Mouse (Mus musculus) midbrain, embryonic 15.5 days (tissue): Measurements from ENCODE around the gene Gm18336. TPM values are rescaled to one million over a fixed set of nuclear protein-coding genes. Genes with fewer than 3 reads are reported as not detected.
"Not testable (repeated sequence)": the region's sequence is repeated elsewhere in the genome, so short reads cannot be mapped to it uniquely, and the experiment has no call there.

Experiments used
- ATAC-seq: fragments of 200-750 bp; cut with Nextera tagmentation; replicated peaks from 2 replicates; pipeline ENCODE4 v1.8.0; 2017; ENCODE audit warnings: moderate TSS enrichment
- H3K27ac ChIP-seq: fragments of 300-500 bp; sonication (generic); 2 replicates; pipeline ENCODE4 v1.5.1; 2015; ENCODE audit warnings: mild to moderate bottlenecking, inconsistent platforms
- H3K27me3 ChIP-seq: fragments of 300-500 bp; sonication (generic); replicated peaks from 2 replicates; pipeline ENCODE4 v1.6.1; 2015; ENCODE audit warnings: inconsistent platforms
- H3K36me3 ChIP-seq: fragments of 300-500 bp; sonication (generic); replicated peaks from 2 replicates; pipeline ENCODE4 v1.6.1; 2015; ENCODE audit warnings: inconsistent platforms
- H3K4me1 ChIP-seq: fragments of 300-500 bp; sonication (generic); 2 replicates; pipeline ENCODE4 v1.6.1; 2015; ENCODE audit warnings: inconsistent platforms
- H3K4me2 ChIP-seq: fragments of 300-500 bp; sonication (generic); 2 replicates; pipeline ENCODE4 v1.6.1; 2015; ENCODE audit warnings: inconsistent platforms, mild to moderate bottlenecking, moderate library complexity
- H3K4me3 ChIP-seq: fragments of 300-500 bp; sonication (generic); 2 replicates; pipeline ENCODE4 v1.5.1; 2015; ENCODE audit warnings: mild to moderate bottlenecking, inconsistent platforms
- H3K9ac ChIP-seq: fragments of 300-500 bp; sonication (generic); 2 replicates; pipeline ENCODE4 v1.6.1; 2015; ENCODE audit warnings: mild to moderate bottlenecking, inconsistent platforms
- H3K9me3 ChIP-seq: fragments of 300-500 bp; sonication (generic); 2 replicates; pipeline ENCODE4 v1.6.1; 2016; ENCODE audit warnings: inconsistent platforms
- WGBS: fragments of 180-500 bp; shearing (Covaris S2); methylation state at CpG from one replicate; pipeline ENCODE4 v1.1.7; 2015; ENCODE audit warnings: mixed read lengths; 5-methylcytosine and 5-hydroxymethylcytosine counted together
- polyA plus RNA-seq: library from polyadenylated mRNA; unstranded; fragments of >200 nt; fragmentation: Nextera tagmentation; extraction: Ambion mirVana; gene quantifications from 2 replicates; pipeline ENCODE4 v1.2.1, GENCODE M21; 2015

Gene Gm18336
- polyA plus RNA-seq, result not detected in 2 replicates

GRCm38 (mm10) chrX:73398636-73399035, at the start of gene Gm18336:
Gm18336 (minus strand) TSS chrX:73398736.
- not testable (repeated sequence) for H3K4me3 ChIP-seq, H3K36me3 ChIP-seq, H3K9ac ChIP-seq, H3K27ac ChIP-seq, H3K4me1 ChIP-seq, H3K9me3 ChIP-seq, H3K27me3 ChIP-seq, H3K4me2 ChIP-seq, ATAC-seq
- WGBS, result 65% methylated on average over 2 of the region's 2 CpGs

DNA sequence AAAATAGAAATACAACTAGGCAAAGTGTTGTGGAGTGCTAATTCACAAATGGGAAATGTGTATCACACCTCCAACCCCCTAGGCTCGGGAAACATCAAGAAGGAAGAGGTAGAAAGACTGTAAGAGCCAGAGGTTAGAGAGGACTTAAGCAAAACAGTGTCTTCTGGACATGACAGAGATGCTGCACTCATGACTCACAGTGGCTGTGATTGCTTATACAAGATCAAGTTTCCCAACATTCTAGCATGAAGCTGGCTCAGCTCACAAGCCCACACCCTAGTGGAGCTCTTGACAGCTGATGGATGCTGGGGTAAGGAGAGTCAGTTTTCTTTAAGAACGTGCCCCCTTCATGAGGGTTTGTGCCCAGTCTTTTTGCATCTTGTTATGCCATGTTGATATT, 42.9 kb upstream of the Gm18336 start:
- Histone ChIP-seq H3K27ac (no peak overlapping the region), H3K9ac (no peak overlapping the region), H3K4me1 (no peaks in the 10 kb centered on the region), H3K4me3 (no peak overlapping the region), H3K27me3 (no peaks in the 10 kb centered on the region), H3K9me3 (no peaks in the 10 kb centered on the region), H3K4me2 (no peak overlapping the region), H3K36me3 (0 out of 2 replicates have a peak, but pooled peaks cover 2% of the 10 kb centered on the region)
- WGBS, result 71% methylated on average over 2 of the region's 2 CpGs
- no peak for ATAC-seq

DNA sequence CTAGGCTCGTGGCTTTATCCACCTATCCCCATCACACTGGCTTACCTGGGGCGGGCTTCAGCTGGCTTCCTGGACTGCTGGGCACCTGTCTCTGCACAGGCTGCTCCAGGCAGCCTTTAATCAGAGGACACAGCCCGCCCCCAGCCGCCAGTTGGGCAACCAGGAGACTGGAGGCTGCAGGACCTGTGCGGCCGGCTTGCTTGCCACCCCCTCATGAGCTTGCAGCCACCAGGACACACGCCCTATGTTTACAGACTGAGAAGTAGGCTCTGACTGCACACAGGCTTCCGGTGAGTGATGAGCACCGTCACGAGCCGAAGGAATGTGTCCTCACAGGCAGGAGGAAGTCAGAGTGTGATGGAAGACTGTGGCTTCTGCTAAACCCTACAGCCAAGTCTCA, 36.7 kb upstream of the Gm18336 start, which contains the start of gene Trex2:
Gene Trex2 (minus strand): TSS at position 93 of the 400 bp plus-strand sequence.
- no peak within 1 kb of the TSS for H3K4me3 ChIP-seq
- no peaks in the 10 kb centered on the region for H3K27me3 ChIP-seq
- no peak within 1 kb of the TSS for H3K27ac ChIP-seq
- H3K4me1 ChIP-seq, result no peaks in the 10 kb centered on the region
- WGBS, result 85% methylated on average over 11 of the region's 11 CpGs
- no peak within 1 kb of the TSS for H3K9ac ChIP-seq
- no peak for ATAC-seq
- H3K9me3 ChIP-seq, result no peaks in the 10 kb centered on the region
- no peaks in the 10 kb centered on the region for H3K36me3 ChIP-seq
- H3K4me2 ChIP-seq, result no peak within 1 kb of the TSS

GRCm38 (mm10) chrX:73432850-73433249, 34.3 kb upstream of the Gm18336 start:
- Histone ChIP-seq H3K27me3 (no peaks in the 10 kb centered on the region), H3K4me3 (no peak overlapping the region), H3K4me2 (no peak overlapping the region), H3K9me3 (no peaks in the 10 kb centered on the region), H3K4me1 (no peaks in the 10 kb centered on the region), H3K9ac (no peak overlapping the region), H3K27ac (no peak overlapping the region), H3K36me3 (no peaks in the 10 kb centered on the region)
- no peak for ATAC-seq
- 68% methylated on average over 5 of the region's 5 CpGs for WGBS

DNA sequence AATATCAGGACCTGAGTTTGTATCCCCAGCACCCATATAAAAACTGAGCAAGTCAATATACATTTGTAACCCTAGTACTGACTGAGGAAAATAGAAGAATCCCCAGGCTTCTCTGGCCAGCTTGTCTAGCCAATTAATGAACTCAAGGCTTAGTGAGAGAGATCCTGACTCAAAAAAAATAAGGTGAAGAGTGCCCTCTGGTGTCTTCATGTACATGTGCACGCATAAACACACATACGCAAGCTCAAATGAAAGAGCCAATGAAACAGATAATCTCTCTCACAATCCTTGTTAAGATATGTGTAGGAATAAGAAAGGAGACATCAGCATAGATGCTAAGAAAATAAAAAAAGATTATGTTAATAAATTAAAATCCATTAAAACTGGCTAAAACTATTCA, 31.5 kb upstream of the Gm18336 start:
- no peak overlapping the region for H3K27ac ChIP-seq
- no peak overlapping the region for H3K9ac ChIP-seq
- no peaks in the 10 kb centered on the region for H3K36me3 ChIP-seq
- no peak overlapping the region for H3K4me3 ChIP-seq
- WGBS, result 76% methylated on average over 2 of the region's 2 CpGs
- H3K4me1 ChIP-seq, result no peaks in the 10 kb centered on the region
- no peaks in the 10 kb centered on the region for H3K9me3 ChIP-seq
- no peaks in the 10 kb centered on the region for H3K27me3 ChIP-seq
- ATAC-seq, result no peak
- no peak overlapping the region for H3K4me2 ChIP-seq

DNA sequence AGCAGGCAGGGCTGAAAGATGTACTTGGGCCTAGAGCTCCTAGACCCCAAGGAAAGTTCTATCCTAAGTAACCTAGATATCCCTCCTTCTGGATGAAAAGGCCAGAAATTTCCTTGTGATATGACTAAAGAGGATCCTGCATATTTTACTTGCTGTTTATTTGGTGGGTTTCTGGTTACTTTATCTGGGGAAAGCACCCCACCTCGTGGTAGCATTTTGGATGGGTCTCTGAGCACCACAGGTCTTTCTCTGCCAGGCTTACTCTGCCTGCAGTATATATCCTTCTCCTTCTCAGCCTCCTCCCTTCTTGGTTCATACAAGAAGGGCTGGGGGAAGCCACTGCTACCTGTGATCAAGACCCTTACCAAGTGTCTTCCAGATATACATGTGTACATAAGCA, 14.2 kb upstream of the Gm18336 start:
- Histone ChIP-seq H3K4me2 (no peak overlapping the region), H3K4me1 (no peaks in the 10 kb centered on the region), H3K9ac (no peak overlapping the region), H3K36me3 (no peaks in the 10 kb centered on the region), H3K27me3 (no peaks in the 10 kb centered on the region), H3K9me3 (no peaks in the 10 kb centered on the region), H3K4me3 (no peak overlapping the region), H3K27ac (no peak overlapping the region)
- 40% methylated on average over 1 of the region's 1 CpGs for WGBS
- ATAC-seq, result no peak

DNA sequence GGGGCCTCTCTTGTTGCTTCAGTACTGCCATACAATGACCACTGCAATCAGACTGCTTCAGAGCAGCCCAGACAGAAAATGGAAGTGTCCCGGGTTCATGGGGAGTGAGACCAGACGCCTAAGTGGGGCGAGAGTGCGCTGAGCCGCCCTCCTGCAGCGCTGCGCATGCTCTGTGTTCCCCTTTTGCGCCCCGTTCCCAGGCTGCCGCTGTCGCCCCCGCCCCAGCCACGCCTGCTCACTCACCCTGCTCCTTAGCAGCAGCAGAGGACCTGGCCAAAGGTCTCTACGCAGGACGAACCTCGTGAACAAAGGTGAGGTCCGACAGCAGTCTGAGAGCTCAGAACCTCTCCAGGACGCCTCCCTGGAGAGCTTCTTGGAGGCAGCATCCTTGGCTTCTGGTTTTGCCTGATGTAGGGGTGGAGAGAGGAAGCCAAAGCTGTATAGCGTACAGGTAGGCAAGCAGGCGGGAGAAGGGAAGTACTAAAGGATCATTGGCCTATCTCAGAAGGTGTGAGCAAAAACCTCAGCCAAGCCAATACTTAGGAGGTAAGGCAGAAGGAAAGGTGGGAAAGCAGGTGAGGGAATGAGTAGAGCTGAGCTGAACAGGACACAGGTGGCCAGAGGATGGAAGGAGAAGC, 12.5 kb upstream of the Gm18336 start, which contains the start of gene Zfp92:
Gene Zfp92 (plus strand): TSS at position 217 of the 638 bp plus-strand sequence.
- 0 out of 2 replicates have a peak, but pooled peaks have one; percentile 45 for ATAC-seq
- Histone ChIP-seq H3K36me3 (no peaks in the 10 kb centered on the region), H3K9ac (peak within 1 kb of the TSS; percentile 27), H3K4me3 (peak within 1 kb of the TSS; percentile 37), H3K9me3 (no peaks in the 10 kb centered on the region), H3K27ac (no peak within 1 kb of the TSS), H3K4me2 (peak within 1 kb of the TSS; percentile 49), H3K27me3 (no peaks in the 10 kb centered on the region), H3K4me1 (no peaks in the 10 kb centered on the region)
- WGBS, result 26% methylated on average over 20 of the region's 20 CpGs

- no peaks in the 10 kb centered on the region for H3K27me3 ChIP-seq
- no peak overlapping the region for H3K4me3 ChIP-seq
- no peak overlapping the region for H3K4me2 ChIP-seq
- no peaks in the 10 kb centered on the region for H3K36me3 ChIP-seq
- no peaks in the 10 kb centered on the region for H3K4me1 ChIP-seq
- WGBS, result 92% methylated on average over 12 of the region's 12 CpGs
- H3K27ac ChIP-seq, result no peak overlapping the region
- ATAC-seq, result no peak
- H3K9me3 ChIP-seq, result no peaks in the 10 kb centered on the region
- H3K9ac ChIP-seq, result no peak overlapping the region
These were observed 3.1 kb upstream of the Gm18336 start for GRCm38 (mm10) chrX:73401616-73402015.

GRCm38 (mm10) chrX:73400951-73401350, 2.4 kb upstream of the Gm18336 start:
- 80% methylated on average over 20 of the region's 20 CpGs for WGBS
- no peaks in the 10 kb centered on the region for H3K4me1 ChIP-seq
- no peak overlapping the region for H3K27ac ChIP-seq
- H3K36me3 ChIP-seq, result no peaks in the 10 kb centered on the region
- H3K9ac ChIP-seq, result no peak overlapping the region
- H3K4me3 ChIP-seq, result no peak overlapping the region
- H3K4me2 ChIP-seq, result no peak overlapping the region
- no peaks in the 10 kb centered on the region for H3K9me3 ChIP-seq
- no peaks in the 10 kb centered on the region for H3K27me3 ChIP-seq
- ATAC-seq, result no peak

DNA sequence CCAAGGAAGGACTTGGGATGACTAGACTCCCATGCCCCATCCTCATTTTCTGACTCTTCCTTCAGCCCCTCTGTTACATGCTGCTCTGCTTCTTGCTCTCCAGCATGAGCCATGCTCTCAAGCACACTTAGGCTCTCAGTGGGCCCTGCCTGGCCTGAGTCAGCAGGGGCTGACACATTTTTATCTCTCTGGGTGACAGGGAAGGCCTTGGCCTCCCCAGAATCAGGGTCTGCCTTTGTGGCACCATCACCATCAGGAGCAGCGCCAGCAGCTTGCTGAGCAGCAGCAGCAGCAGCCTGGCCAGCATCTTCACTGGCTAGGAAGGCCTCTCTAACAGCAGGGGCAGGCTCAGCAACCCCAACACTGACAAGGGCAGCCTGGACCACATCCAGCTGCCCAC, 2.1 kb downstream of the Gm18336 start:
- H3K4me3 ChIP-seq, result no peak overlapping the region
- 75% methylated on average over 1 of the region's 1 CpGs for WGBS
- no peaks in the 10 kb centered on the region for H3K27me3 ChIP-seq
- H3K4me2 ChIP-seq, result no peak overlapping the region
- H3K9me3 ChIP-seq, result no peaks in the 10 kb centered on the region
- no peak overlapping the region for H3K27ac ChIP-seq
- H3K9ac ChIP-seq, result no peak overlapping the region
- no peaks in the 10 kb centered on the region for H3K4me1 ChIP-seq
- no peak for ATAC-seq
- no peaks in the 10 kb centered on the region for H3K36me3 ChIP-seq

- no peaks in the 10 kb centered on the region for H3K36me3 ChIP-seq
- H3K4me1 ChIP-seq, result no peaks in the 10 kb centered on the region
- WGBS, result 80% methylated on average over 4 of the region's 4 CpGs
- no peak overlapping the region for H3K9ac ChIP-seq
- H3K4me3 ChIP-seq, result no peak overlapping the region
- ATAC-seq, result no peak
- H3K9me3 ChIP-seq, result no peaks in the 10 kb centered on the region
- no peak overlapping the region for H3K4me2 ChIP-seq
- H3K27me3 ChIP-seq, result no peaks in the 10 kb centered on the region
- no peak overlapping the region for H3K27ac ChIP-seq
These were observed 7.1 kb downstream of the Gm18336 start for GRCm38 (mm10) chrX:73391481-73391880.

GRCm38 (mm10) chrX:73384924-73385323, 13.6 kb downstream of the Gm18336 start:
- no peaks in the 10 kb centered on the region for H3K27me3 ChIP-seq
- H3K4me2 ChIP-seq, result 0 out of 2 replicates have a peak overlapping the region, but pooled peaks have one; percentile 15
- no peak overlapping the region for H3K4me3 ChIP-seq
- H3K9ac ChIP-seq, result no peak overlapping the region
- H3K9me3 ChIP-seq, result no peaks in the 10 kb centered on the region
- H3K4me1 ChIP-seq, result no peaks in the 10 kb centered on the region
- H3K27ac ChIP-seq, result peak overlapping the region; percentile 80
- H3K36me3 ChIP-seq, result no peaks in the 10 kb centered on the region
- 17% methylated on average over 1 of the region's 1 CpGs for WGBS
- ATAC-seq, result peak; percentile 56; the same call in 1 of the 2 replicates

GRCm38 (mm10) chrX:73384419-73384818, 14.1 kb downstream of the Gm18336 start:
- ATAC-seq, result peak; percentile 95
- H3K27ac ChIP-seq, result peak overlapping the region; percentile 80
- H3K27me3 ChIP-seq, result no peaks in the 10 kb centered on the region
- H3K4me1 ChIP-seq, result no peaks in the 10 kb centered on the region
- no peak overlapping the region for H3K9ac ChIP-seq
- no peak overlapping the region for H3K4me3 ChIP-seq
- peak overlapping the region; percentile 15; the same call in 1 of the 2 replicates for H3K4me2 ChIP-seq
- no peaks in the 10 kb centered on the region for H3K36me3 ChIP-seq
- no peaks in the 10 kb centered on the region for H3K9me3 ChIP-seq
- 31% methylated on average over 6 of the region's 6 CpGs for WGBS
